Mouse (Mus musculus): Measurements from ENCODE around the gene Map2k1. TPM values are rescaled to one million over a fixed set of nuclear protein-coding genes. Genes with fewer than 3 reads are reported as not detected.
"Not testable (repeated sequence)": the region's sequence is repeated elsewhere in the genome, so short reads cannot be mapped to it uniquely, and the experiment has no call there.

Gene Map2k1
- polyA plus RNA-seq, 1 experiment from 2014 or later: 66.7 TPM

DNA sequence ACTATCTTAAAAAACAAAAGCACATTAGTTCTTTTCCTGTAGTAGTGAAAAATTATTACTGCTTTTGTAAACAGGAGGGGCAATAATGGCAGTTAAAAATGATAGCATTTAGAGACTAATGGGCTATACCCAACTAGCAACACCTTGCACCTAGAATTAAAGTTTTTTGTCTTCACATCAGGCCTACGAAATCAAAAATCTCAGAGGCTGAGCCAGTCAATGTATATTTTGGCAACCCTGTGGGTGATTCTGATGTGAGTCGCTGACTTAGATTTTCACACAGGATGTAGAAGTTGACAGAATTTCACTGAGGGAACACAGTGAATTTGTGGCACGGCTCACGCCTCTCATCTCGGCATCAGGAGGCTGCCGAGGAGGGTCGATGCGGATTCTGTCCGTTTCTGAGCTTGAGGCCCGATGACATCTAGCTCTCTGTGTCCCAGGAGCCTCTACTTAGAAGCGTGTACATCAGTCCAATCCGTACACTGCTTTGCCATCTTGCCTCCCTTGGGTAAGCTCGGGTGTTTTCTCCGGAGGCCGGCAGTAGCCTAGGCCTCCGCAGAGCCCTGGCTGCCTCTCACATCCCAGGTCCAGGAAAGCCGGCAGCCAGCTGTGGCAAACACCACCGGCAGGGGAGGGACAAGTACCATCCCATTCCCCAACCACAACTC is 81.2 kb downstream of the Map2k1 start:
- Histone ChIP-seq H3K36me3 (ENCODE audit: control insufficient read depth, insufficient read depth, low read length) (peaks cover 17% of the 10 kb centered on the region), H3K27me3 (ENCODE audit: control insufficient read depth, insufficient read depth, low read depth, low read length) (no peaks in the 10 kb centered on the region), H3K9ac (ENCODE audit: low read length) (peak overlapping the region; percentile 90), H3K9me3 (ENCODE audit: control insufficient read depth, low read length) (no peaks in the 10 kb centered on the region), H3K27ac (ENCODE audit: low read length) (peak overlapping the region; percentile 97), H3K4me2 (ENCODE audit: low read depth, low read length) (peak overlapping the region; percentile 59), H3K4me1 (replicated peaks; ENCODE audit: control insufficient read depth, insufficient read depth, low read length) (peaks cover 7% of the 10 kb centered on the region), H3K4me3 (ENCODE audit: low read length) (peak overlapping the region; percentile 97)
- ATAC-seq (ENCODE audit: low read depth): peak; percentile 63
- WGBS: 2% methylated on average over 18 of the region's 18 CpGs

GRCm38 (mm10) chr9:64169967-64170366 is 83.5 kb downstream of the Map2k1 start:
- not testable (repeated sequence) for H3K4me2 ChIP-seq (ENCODE audit: low read depth, low read length)
- 86% methylated on average over 3 of the region's 3 CpGs for WGBS

GRCm38 (mm10) chr9:64160471-64160870 is 93.0 kb downstream of the Map2k1 start:
- no peak overlapping the region for H3K27ac ChIP-seq (ENCODE audit: low read length)
- H3K4me1 ChIP-seq (replicated peaks; ENCODE audit: control insufficient read depth, insufficient read depth, low read length): no peaks in the 10 kb centered on the region
- no peak overlapping the region for H3K4me2 ChIP-seq (ENCODE audit: low read depth, low read length)
- 91% methylated on average over 5 of the region's 5 CpGs for WGBS
- no peak overlapping the region for H3K4me3 ChIP-seq (ENCODE audit: low read length)
- H3K9me3 ChIP-seq (ENCODE audit: control insufficient read depth, low read length): no peaks in the 10 kb centered on the region
- H3K9ac ChIP-seq (ENCODE audit: low read length): no peak overlapping the region
- H3K36me3 ChIP-seq (ENCODE audit: control insufficient read depth, insufficient read depth, low read length): peaks cover 35% of the 10 kb centered on the region
- H3K27me3 ChIP-seq (ENCODE audit: control insufficient read depth, insufficient read depth, low read depth, low read length): no peaks in the 10 kb centered on the region
- ATAC-seq (ENCODE audit: low read depth): no peak

More at GRCm38 (mm10) chr9:64169967-64170366, 83.5 kb downstream of the Map2k1 start:
- not testable (repeated sequence) for H3K9ac ChIP-seq (ENCODE audit: low read length); H3K36me3 ChIP-seq (ENCODE audit: control insufficient read depth, insufficient read depth, low read length); H3K4me1 ChIP-seq (replicated peaks; ENCODE audit: control insufficient read depth, insufficient read depth, low read length); H3K9me3 ChIP-seq (ENCODE audit: control insufficient read depth, low read length); H3K27ac ChIP-seq (ENCODE audit: low read length); H3K4me3 ChIP-seq (ENCODE audit: low read length); H3K27me3 ChIP-seq (ENCODE audit: control insufficient read depth, insufficient read depth, low read depth, low read length); ATAC-seq (ENCODE audit: low read depth)

GRCm38 (mm10) chr9:64156641-64157040 is 96.8 kb downstream of the Map2k1 start:
- Histone ChIP-seq H3K4me3 (ENCODE audit: low read length) (no peak overlapping the region), H3K4me2 (ENCODE audit: low read depth, low read length) (no peak overlapping the region), H3K9ac (ENCODE audit: low read length) (no peak overlapping the region), H3K4me1 (replicated peaks; ENCODE audit: control insufficient read depth, insufficient read depth, low read length) (no peaks in the 10 kb centered on the region), H3K27ac (ENCODE audit: low read length) (no peak overlapping the region), H3K27me3 (ENCODE audit: control insufficient read depth, insufficient read depth, low read depth, low read length) (no peaks in the 10 kb centered on the region), H3K36me3 (ENCODE audit: control insufficient read depth, insufficient read depth, low read length) (peaks cover 31% of the 10 kb centered on the region), H3K9me3 (ENCODE audit: control insufficient read depth, low read length) (no peaks in the 10 kb centered on the region)
- 86% methylated on average over 1 of the region's 1 CpGs for WGBS
- no peak for ATAC-seq (ENCODE audit: low read depth)

DNA sequence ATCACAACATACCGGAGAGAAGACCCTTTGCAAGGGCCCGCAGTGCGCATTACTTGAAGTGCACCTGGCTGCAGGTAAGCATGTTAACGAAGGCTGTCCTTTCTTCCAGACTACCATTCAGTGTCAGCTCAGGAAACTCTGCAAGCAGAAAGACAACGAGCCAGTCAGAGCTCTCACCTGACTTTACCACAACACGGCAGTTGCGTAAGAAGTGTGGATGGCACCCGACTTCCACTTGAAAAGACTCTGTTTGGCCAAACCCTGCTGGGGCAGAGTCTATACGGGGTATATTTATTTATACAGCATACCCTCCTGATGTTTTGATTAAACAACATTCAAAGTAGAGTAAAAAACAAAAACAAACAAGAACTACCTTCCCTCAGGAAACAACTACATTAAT is 113.6 kb downstream of the Map2k1 start:
- Histone ChIP-seq H3K9ac (ENCODE audit: low read length) (no peak overlapping the region), H3K4me2 (ENCODE audit: low read depth, low read length) (no peak overlapping the region), H3K9me3 (ENCODE audit: control insufficient read depth, low read length) (no peaks in the 10 kb centered on the region), H3K27ac (ENCODE audit: low read length) (no peak overlapping the region), H3K4me3 (ENCODE audit: low read length) (no peak overlapping the region), H3K27me3 (ENCODE audit: control insufficient read depth, insufficient read depth, low read depth, low read length) (no peaks in the 10 kb centered on the region), H3K4me1 (replicated peaks; ENCODE audit: control insufficient read depth, insufficient read depth, low read length) (no peaks in the 10 kb centered on the region), H3K36me3 (ENCODE audit: control insufficient read depth, insufficient read depth, low read length) (peaks cover 16% of the 10 kb centered on the region)
- ATAC-seq (ENCODE audit: low read depth): no peak
- 74% methylated on average over 9 of the region's 9 CpGs for WGBS

- H3K4me3 ChIP-seq (ENCODE audit: low read length); ATAC-seq (ENCODE audit: low read depth); H3K9me3 ChIP-seq (ENCODE audit: control insufficient read depth, low read length); H3K27ac ChIP-seq (ENCODE audit: low read length); H3K4me2 ChIP-seq (ENCODE audit: low read depth, low read length); H3K4me1 ChIP-seq (replicated peaks; ENCODE audit: control insufficient read depth, insufficient read depth, low read length); H3K27me3 ChIP-seq (ENCODE audit: control insufficient read depth, insufficient read depth, low read depth, low read length); H3K9ac ChIP-seq (ENCODE audit: low read length): not testable (repeated sequence)
- H3K36me3 ChIP-seq (ENCODE audit: control insufficient read depth, insufficient read depth, low read length): peaks cover 12% of the 10 kb centered on the region
- 4% methylated on average over 6 of the region's 6 CpGs for WGBS
Measured at GRCm38 (mm10) chr9:64138896-64139295, 114.5 kb downstream of the Map2k1 start.

Small RNAs within 50 kb of the gene (microRNA-seq; reads per million reads assigned to microRNA genes)
- not detected for gene Gm24106

Other genes starting within 250 kb of the Map2k1 start
- 6.8 and 8.6 TPM in 2 replicates for gene Smad6, start 231.6 kb downstream of the Map2k1 start, polyA plus RNA-seq (2015; fragmentation: Nextera tagmentation; extraction: Ambion mirVana)
- gene Lctl, start 136.5 kb downstream of the Map2k1 start, polyA plus RNA-seq (2015; fragmentation: Nextera tagmentation; extraction: Ambion mirVana): not detected in 2 replicates
- gene Zwilch, start 80.5 kb downstream of the Map2k1 start, polyA plus RNA-seq (2015; fragmentation: Nextera tagmentation; extraction: Ambion mirVana): 27.9 and 28.5 TPM in 2 replicates
- 1,101 and 1,112 TPM in 2 replicates for gene Rpl4, start 80.3 kb downstream of the Map2k1 start, polyA plus RNA-seq (2015; fragmentation: Nextera tagmentation; extraction: Ambion mirVana)
- gene Snapc5, start 74.4 kb downstream of the Map2k1 start, polyA plus RNA-seq (2015; fragmentation: Nextera tagmentation; extraction: Ambion mirVana): 28.5 and 34.2 TPM in 2 replicates
- 1.4 and 3.9 TPM in 2 replicates for gene Uchl4, start 18.4 kb downstream of the Map2k1 start, polyA plus RNA-seq (2015; fragmentation: Nextera tagmentation; extraction: Ambion mirVana)
- gene Tipin, start 27.9 kb upstream of the Map2k1 start, polyA plus RNA-seq (2015; fragmentation: Nextera tagmentation; extraction: Ambion mirVana): 206 and 224 TPM in 2 replicates
- gene Dis3l, start 87.7 kb upstream of the Map2k1 start, polyA plus RNA-seq (2015; fragmentation: Nextera tagmentation; extraction: Ambion mirVana): 20.9 and 21.4 TPM in 2 replicates
- gene Megf11, start 132.0 kb upstream of the Map2k1 start, polyA plus RNA-seq (2015; fragmentation: Nextera tagmentation; extraction: Ambion mirVana): 1.2 and 1.3 TPM in 2 replicates

Data from lung, embryonic 16.5 days (tissue).